24 mouse cellular contexts compared by ENCODE assay signal in the genomic region with DNA sequence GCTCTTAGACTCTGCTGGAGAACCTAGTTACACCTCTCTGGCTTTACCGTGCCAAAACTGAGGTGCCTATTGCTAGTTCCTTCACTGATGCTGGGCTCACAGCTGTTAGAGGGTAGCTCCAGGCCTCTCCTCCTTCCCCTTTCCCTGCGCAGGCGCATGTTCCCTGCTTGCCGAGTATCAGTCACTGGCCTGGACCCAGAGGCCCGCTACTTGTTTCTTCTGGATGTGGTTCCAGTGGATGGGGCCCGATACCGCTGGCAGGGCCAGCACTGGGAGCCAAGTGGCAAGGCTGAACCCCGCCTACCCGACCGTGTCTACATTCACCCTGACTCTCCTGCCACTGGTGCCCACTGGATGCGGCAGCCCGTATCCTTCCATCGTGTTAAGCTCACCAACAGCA. TPM values are rescaled to one million over a fixed set of nuclear protein-coding genes. Genes with fewer than 3 reads are reported as not detected.
DNase-seq lines count a peak whose midpoint lies in the region; ATAC-seq lines count a peak whose summit lies in the region.
"Had no signal": no experiment of that assay in that cellular context is flagged by ENCODE, and none has a peak within 500 bp of the region (broad histone marks: within the 10 kb centered on the region; RNA-seq: fewer than 3 reads in every experiment).

No protein-coding gene starts in this region.

- DNase-seq in forebrain, embryonic 10.5 days (ENCODE audit: extremely low spot score, low spot score): no peak
- no peak for DNase-seq in liver
- DNase-seq: adrenal gland, postnatal 14 days; cerebellum, adult 18-20 months; cerebellum, postnatal 25 days; forebrain, postnatal 0 days; kidney, adult 11 months; kidney, postnatal 10 days; layer of hippocampus, postnatal 36 days; left cerebral cortex, postnatal 4 days; lung, postnatal 36 days; retina, postnatal 1 day; right cerebral cortex, postnatal 14 days; thymus, postnatal 4 days had no signal

- no peaks in the 10 kb centered on the region for H3K27me3 ChIP-seq in forebrain, embryonic 10.5 days (ENCODE audit: poor library complexity, severe bottlenecking)
- H3K27me3 ChIP-seq in forebrain, embryonic 15.5 days: no peaks in the 10 kb centered on the region
- H3K27me3 ChIP-seq in hindbrain, embryonic 12.5 days: no peaks in the 10 kb centered on the region
- H3K27me3 ChIP-seq in hindbrain, embryonic 13.5 days: no peaks in the 10 kb centered on the region
- no peaks in the 10 kb centered on the region for H3K27me3 ChIP-seq in liver, embryonic 12.5 days (replicated peaks)
- H3K27me3 ChIP-seq: embryonic facial prominence, embryonic 12.5 days had no signal

- peaks cover 47% of the 10 kb centered on the region for H3K4me1 ChIP-seq in forebrain, embryonic 10.5 days
- H3K4me1 ChIP-seq in forebrain, embryonic 15.5 days: peaks cover 34% of the 10 kb centered on the region
- peaks cover 30% of the 10 kb centered on the region for H3K4me1 ChIP-seq in hindbrain, embryonic 12.5 days
- peaks cover 41% of the 10 kb centered on the region for H3K4me1 ChIP-seq in hindbrain, embryonic 13.5 days (replicated peaks)
- peaks cover 50% of the 10 kb centered on the region for H3K4me1 ChIP-seq in liver, embryonic 12.5 days

- no peak overlapping the region for H3K4me2 ChIP-seq in forebrain, embryonic 15.5 days (replicated peaks)
- H3K4me2 ChIP-seq in hindbrain, embryonic 12.5 days (replicated peaks): no peak overlapping the region
- no peak overlapping the region for H3K4me2 ChIP-seq in hindbrain, embryonic 13.5 days
- H3K4me2 ChIP-seq in liver, embryonic 12.5 days: no peak overlapping the region
- H3K4me2 ChIP-seq: midbrain, embryonic 11.5 days had no signal

- H3K27ac ChIP-seq in forebrain, embryonic 10.5 days: 0 out of 2 replicates have a peak overlapping the region, but pooled peaks have one; percentile 16
- H3K27ac ChIP-seq in forebrain, embryonic 15.5 days (replicated peaks): no peak overlapping the region
- 0 out of 2 replicates have a peak overlapping the region, but pooled peaks have one; percentile 17 for H3K27ac ChIP-seq in hindbrain, embryonic 12.5 days
- H3K27ac ChIP-seq in hindbrain, embryonic 13.5 days: no peak overlapping the region
- peak overlapping the region; percentile 64; the same call in 1 of the 2 replicates for H3K27ac ChIP-seq in liver, embryonic 12.5 days
- H3K27ac ChIP-seq: embryonic facial prominence, embryonic 12.5 days had no signal

- ATAC-seq in forebrain, embryonic 15.5 days (replicated peaks): no peak
- no peak for ATAC-seq in hindbrain, embryonic 12.5 days (ENCODE audit: low FRiP score)
- ATAC-seq in hindbrain, embryonic 13.5 days (ENCODE audit: low FRiP score): no peak
- no peak for ATAC-seq in liver, embryonic 12.5 days
- ATAC-seq: CD4-positive, CD25-positive, alpha-beta regulatory T cell, adult 4 months; forebrain, postnatal 0 days; inflammation-experienced regulatory T-cells, adult 6 months had no signal

- WGBS in forebrain, embryonic 10.5 days: 88% methylated on average over 13 of the region's 13 CpGs
- 88% methylated on average over 13 of the region's 13 CpGs for WGBS in forebrain, embryonic 15.5 days
- 84% methylated on average over 13 of the region's 13 CpGs for WGBS in hindbrain, embryonic 12.5 days
- 84% methylated on average over 13 of the region's 13 CpGs for WGBS in hindbrain, embryonic 13.5 days
- 73% methylated on average over 13 of the region's 13 CpGs for whole genome bisulfite sequencing in liver, embryonic 12.5 days (ENCODE audit: insufficient replicate concordance)

- H3K9me3 ChIP-seq in forebrain, embryonic 10.5 days: no peaks in the 10 kb centered on the region
- H3K9me3 ChIP-seq in forebrain, embryonic 15.5 days: no peaks in the 10 kb centered on the region
- no peaks in the 10 kb centered on the region for H3K9me3 ChIP-seq in hindbrain, embryonic 12.5 days (replicated peaks)
- no peaks in the 10 kb centered on the region for H3K9me3 ChIP-seq in hindbrain, embryonic 13.5 days
- H3K9me3 ChIP-seq in liver, embryonic 12.5 days (replicated peaks): no peaks in the 10 kb centered on the region
- H3K9me3 ChIP-seq: embryonic facial prominence, embryonic 12.5 days; heart, embryonic 10.5 days had no signal

- no peak overlapping the region for H3K4me3 ChIP-seq in forebrain, embryonic 10.5 days
- no peak overlapping the region for H3K4me3 ChIP-seq in forebrain, embryonic 15.5 days
- H3K4me3 ChIP-seq in hindbrain, embryonic 12.5 days: no peak overlapping the region
- H3K4me3 ChIP-seq in hindbrain, embryonic 13.5 days: no peak overlapping the region
- no peak overlapping the region for H3K4me3 ChIP-seq in liver, embryonic 12.5 days
- H3K4me3 ChIP-seq: embryonic facial prominence, embryonic 12.5 days; heart, embryonic 10.5 days had no signal

- no peak overlapping the region for H3K9ac ChIP-seq in forebrain, embryonic 15.5 days (replicated peaks)
- H3K9ac ChIP-seq in hindbrain, embryonic 12.5 days: no peak overlapping the region; the same call in 1 of the 2 replicates
- no peak overlapping the region for H3K9ac ChIP-seq in hindbrain, embryonic 13.5 days
- 0 out of 2 replicates have a peak overlapping the region, but pooled peaks have one; percentile 18 for H3K9ac ChIP-seq in liver, embryonic 12.5 days
- H3K9ac ChIP-seq: embryonic facial prominence, embryonic 12.5 days; forebrain, postnatal 0 days had no signal

- H3K36me3 ChIP-seq in forebrain, embryonic 10.5 days (replicated peaks): peaks cover 50% of the 10 kb centered on the region
- peaks cover 39% of the 10 kb centered on the region for H3K36me3 ChIP-seq in forebrain, embryonic 15.5 days
- peaks cover 47% of the 10 kb centered on the region for H3K36me3 ChIP-seq in hindbrain, embryonic 12.5 days
- peaks cover 50% of the 10 kb centered on the region for H3K36me3 ChIP-seq in hindbrain, embryonic 13.5 days
- H3K36me3 ChIP-seq in liver, embryonic 12.5 days: peaks cover 69% of the 10 kb centered on the region

RNA-seq across cellular contexts. Expression of a gene that starts 1.4 kb away (rescaled TPM):
- 0.32 and 0.61 TPM in 2 replicates for polyA plus RNA-seq in forebrain, embryonic 10.5 days (2016; fragmentation: Nextera tagmentation; extraction: Ambion mirVana)
- 0.41 and 0.65 TPM in 2 replicates for polyA plus RNA-seq in forebrain, embryonic 15.5 days (2015; fragmentation: Nextera tagmentation; extraction: Ambion mirVana)
- polyA plus RNA-seq in hindbrain, embryonic 12.5 days (2016; fragmentation: Nextera tagmentation; extraction: Ambion mirVana): 0.48 and 1.1 TPM in 2 replicates
- polyA plus RNA-seq in hindbrain, embryonic 13.5 days (2015; fragmentation: Nextera tagmentation; extraction: Ambion mirVana): 0.32 and 0.84 TPM in 2 replicates
- 0.33 and 0.50 TPM in 2 replicates for polyA plus RNA-seq in liver, embryonic 12.5 days (2016; fragmentation: Nextera tagmentation; extraction: Ambion mirVana)

RNA-seq across cellular contexts. Expression of a gene that starts 5.9 kb away (rescaled TPM):
- polyA plus RNA-seq in forebrain, embryonic 10.5 days (2016; fragmentation: Nextera tagmentation; extraction: Ambion mirVana): 28.9 and 35.0 TPM in 2 replicates
- polyA plus RNA-seq in forebrain, embryonic 15.5 days (2015; fragmentation: Nextera tagmentation; extraction: Ambion mirVana): 207 and 213 TPM in 2 replicates
- 140 and 144 TPM in 2 replicates for polyA plus RNA-seq in hindbrain, embryonic 12.5 days (2016; fragmentation: Nextera tagmentation; extraction: Ambion mirVana)
- polyA plus RNA-seq in hindbrain, embryonic 13.5 days (2015; fragmentation: Nextera tagmentation; extraction: Ambion mirVana): 173 and 179 TPM in 2 replicates
- 77.2 and 78.5 TPM in 2 replicates for polyA plus RNA-seq in liver, embryonic 12.5 days (2016; fragmentation: Nextera tagmentation; extraction: Ambion mirVana)

RNA-seq across cellular contexts. Expression of a gene that starts 9.6 kb away (rescaled TPM):
- 413 and 423 TPM in 2 replicates for polyA plus RNA-seq in forebrain, embryonic 10.5 days (2016; fragmentation: Nextera tagmentation; extraction: Ambion mirVana)
- polyA plus RNA-seq in forebrain, embryonic 15.5 days (2015; fragmentation: Nextera tagmentation; extraction: Ambion mirVana): 215 TPM in 2 replicates
- 286 and 294 TPM in 2 replicates for polyA plus RNA-seq in hindbrain, embryonic 12.5 days (2016; fragmentation: Nextera tagmentation; extraction: Ambion mirVana)
- 196 and 214 TPM in 2 replicates for polyA plus RNA-seq in hindbrain, embryonic 13.5 days (2015; fragmentation: Nextera tagmentation; extraction: Ambion mirVana)
- polyA plus RNA-seq in liver, embryonic 12.5 days (2016; fragmentation: Nextera tagmentation; extraction: Ambion mirVana): 191 and 205 TPM in 2 replicates

RNA-seq across cellular contexts. Expression of a gene that starts 14.8 kb away (rescaled TPM):
- 2.6 and 2.9 TPM in 2 replicates for polyA plus RNA-seq in forebrain, embryonic 10.5 days (2016; fragmentation: Nextera tagmentation; extraction: Ambion mirVana)
- polyA plus RNA-seq in forebrain, embryonic 15.5 days (2015; fragmentation: Nextera tagmentation; extraction: Ambion mirVana): 35.1 and 38.1 TPM in 2 replicates
- polyA plus RNA-seq in hindbrain, embryonic 12.5 days (2016; fragmentation: Nextera tagmentation; extraction: Ambion mirVana): 23.7 and 24.9 TPM in 2 replicates
- 52.1 and 55.6 TPM in 2 replicates for polyA plus RNA-seq in hindbrain, embryonic 13.5 days (2015; fragmentation: Nextera tagmentation; extraction: Ambion mirVana)
- not detected in 2 replicates for polyA plus RNA-seq in liver, embryonic 12.5 days (2016; fragmentation: Nextera tagmentation; extraction: Ambion mirVana)
- polyA plus RNA-seq: CD4-positive, CD25-positive, alpha-beta regulatory T cell, adult 4 months; inflammation-experienced regulatory T-cells, adult 6 months; liver, embryonic 16.5 days had no signal

RNA-seq across cellular contexts. Expression of a gene that starts 16.6 kb away (rescaled TPM):
- polyA plus RNA-seq in forebrain, embryonic 10.5 days (2016; fragmentation: Nextera tagmentation; extraction: Ambion mirVana): 0.77 and 0.98 TPM in 2 replicates
- 1.5 and 1.7 TPM in 2 replicates for polyA plus RNA-seq in forebrain, embryonic 15.5 days (2015; fragmentation: Nextera tagmentation; extraction: Ambion mirVana)
- 1.4 TPM in 2 replicates for polyA plus RNA-seq in hindbrain, embryonic 12.5 days (2016; fragmentation: Nextera tagmentation; extraction: Ambion mirVana)
- 2.0 and 2.3 TPM in 2 replicates for polyA plus RNA-seq in hindbrain, embryonic 13.5 days (2015; fragmentation: Nextera tagmentation; extraction: Ambion mirVana)
- 0.54 and 0.78 TPM in 2 replicates for polyA plus RNA-seq in liver, embryonic 12.5 days (2016; fragmentation: Nextera tagmentation; extraction: Ambion mirVana)

Comparison
In these comparisons a context has a peak if more than half of its experiments do, and no peak if none do; other contexts are left out.
1. H3K27ac ChIP-seq: peak in forebrain, embryonic 10.5 days (single experiment), hindbrain, embryonic 12.5 days (single experiment) and liver, embryonic 12.5 days (single experiment); none in forebrain, embryonic 15.5 days (single experiment) and hindbrain, embryonic 13.5 days (single experiment).